Mouse (Mus musculus) kidney, postnatal 14 days (tissue): Measurements from ENCODE around the gene Gnai1.
A peak's percentile ranks its signal among the peaks of the same experiment; 100 is the strongest.
"Not testable (repeated sequence)": the region's sequence is repeated elsewhere in the genome, so short reads cannot be mapped to it uniquely, and the experiment has no call there.

Experiments used
- DNase-seq: peaks from one replicate; pipeline ENCODE4 v3.0.0; 2022; ENCODE audit warnings: mixed read lengths

Gnai1 gene

DNA sequence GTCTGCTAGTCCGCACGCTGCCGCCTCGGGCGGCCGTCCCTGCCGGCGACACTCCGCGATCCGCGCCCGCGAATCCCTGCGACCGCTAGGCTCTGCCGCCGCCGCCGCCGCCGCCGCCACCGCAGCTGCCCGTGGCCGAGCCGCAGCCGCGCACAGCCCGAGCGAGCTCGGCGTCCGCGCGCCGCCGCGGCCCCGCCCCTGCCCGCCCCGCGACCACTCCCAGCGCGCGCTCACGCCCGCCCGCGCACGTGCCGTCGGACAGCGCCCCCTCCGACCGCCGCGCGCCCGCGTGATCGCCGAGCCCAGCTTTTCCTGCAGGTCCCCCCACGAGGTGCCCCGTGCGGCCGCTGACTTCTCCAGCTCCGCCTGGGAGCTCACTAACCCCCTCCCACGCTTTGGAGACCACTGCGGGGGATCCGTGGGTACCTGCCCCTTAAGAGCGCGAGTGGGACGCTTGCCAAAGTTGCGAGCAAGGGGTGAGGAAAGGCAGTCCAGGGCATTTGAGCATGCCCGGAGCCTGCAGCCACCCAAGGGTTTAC, at the start of gene Gnai1:
Gnai1 (minus strand) TSS at position 75 of the 539 bp plus-strand sequence.
- DNase-seq = peak; percentile 88

DNA sequence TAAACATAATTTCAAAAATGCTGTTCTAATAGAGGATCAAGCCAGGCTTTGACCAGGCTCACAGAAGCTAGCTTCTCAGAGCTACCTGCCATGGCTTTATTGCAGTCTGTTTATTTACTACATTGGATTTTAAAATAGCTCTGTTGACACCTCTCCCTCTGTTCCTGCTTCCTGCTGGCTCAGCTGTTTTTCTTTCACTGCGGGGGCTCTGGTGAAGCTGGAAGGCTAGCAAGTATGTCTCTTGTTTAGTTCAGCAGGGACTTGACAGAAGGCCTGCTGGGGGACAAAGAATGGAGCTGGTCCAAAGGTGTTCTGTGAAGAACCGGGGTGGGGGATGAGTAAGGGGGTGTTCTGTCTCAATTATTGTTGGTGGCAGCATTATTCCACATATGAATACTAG, 7.7 kb upstream of the Gnai1 start:
- no peak for DNase-seq

- no peak for DNase-seq
These were observed 5.3 kb upstream of the Gnai1 start for GRCm38 (mm10) chr5:18365460-18365859.

GRCm38 (mm10) chr5:18360956-18361355, 801 bp upstream of the Gnai1 start:
- DNase-seq = no peak

DNA sequence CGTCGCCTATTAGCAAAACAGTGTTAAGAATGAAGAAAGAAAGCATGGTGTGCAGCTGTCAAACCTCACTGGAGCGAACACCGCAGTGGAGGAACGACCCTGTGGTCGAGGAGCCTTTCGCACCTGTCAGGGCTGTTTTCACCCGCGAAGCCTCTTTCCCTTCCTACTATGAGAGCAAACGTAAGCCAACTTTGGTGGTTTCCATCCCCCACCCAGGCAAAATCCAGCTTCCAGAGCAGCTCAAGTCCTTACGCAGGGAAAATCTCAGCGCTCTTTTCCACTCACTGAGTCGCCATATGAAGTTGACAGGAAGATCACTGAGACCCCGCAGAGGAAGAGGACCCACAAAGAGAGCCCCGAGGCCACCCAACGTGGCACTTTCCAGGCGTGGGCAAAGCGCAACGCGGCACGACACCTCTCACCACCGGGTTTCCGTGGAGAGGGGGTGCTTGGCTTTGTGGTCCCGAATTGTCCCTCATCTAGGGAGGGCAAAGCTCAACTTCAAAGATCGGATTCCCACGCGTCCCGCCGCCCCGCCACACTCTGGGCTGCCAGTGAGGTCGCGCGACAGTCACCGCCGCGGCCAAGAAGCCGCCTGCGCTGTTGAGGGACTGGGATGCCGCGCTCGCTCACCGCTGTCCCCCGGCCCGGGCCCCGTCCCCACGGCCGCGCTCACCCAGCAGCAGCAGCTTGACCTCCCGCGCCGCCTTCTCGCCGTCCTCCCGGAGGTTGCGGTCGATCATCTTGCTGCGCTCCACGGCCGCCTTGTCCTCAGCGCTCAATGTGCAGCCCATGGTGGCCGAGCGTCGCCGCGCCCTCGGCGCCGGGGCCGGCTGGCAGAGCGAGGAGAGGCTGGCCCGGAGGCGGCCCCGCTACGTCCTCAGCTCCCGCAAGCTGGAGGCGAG, 527 bp downstream of the Gnai1 start:
- peak; percentile 56 for DNase-seq

DNA sequence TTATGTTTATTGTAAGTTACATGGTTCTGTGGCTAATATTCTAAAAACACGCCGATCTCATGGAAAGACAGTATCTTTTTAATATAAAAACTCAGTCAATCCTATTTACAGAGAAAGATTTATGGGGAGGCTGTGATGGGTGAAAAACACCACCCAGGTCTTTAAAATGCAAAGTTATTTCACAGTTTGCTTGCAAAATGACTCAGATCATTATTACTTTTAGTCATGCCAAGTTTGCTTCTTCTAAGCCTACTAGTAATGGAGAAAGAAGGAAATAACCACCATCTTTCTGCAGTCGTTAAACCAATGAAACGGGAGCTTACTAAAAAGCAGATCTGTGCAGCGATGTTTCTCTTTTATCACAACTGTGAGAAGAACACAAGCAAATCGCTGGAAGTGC, 1.4 kb downstream of the Gnai1 start:
- no peak for DNase-seq

GRCm38 (mm10) chr5:18358191-18358590, 2.0 kb downstream of the Gnai1 start:
- peak; percentile 83 for DNase-seq

- DNase-seq = no peak
These were observed 12.9 kb downstream of the Gnai1 start for GRCm38 (mm10) chr5:18347297-18347696.

GRCm38 (mm10) chr5:18343455-18344142, 16.6 kb downstream of the Gnai1 start:
- no peak for DNase-seq

DNA sequence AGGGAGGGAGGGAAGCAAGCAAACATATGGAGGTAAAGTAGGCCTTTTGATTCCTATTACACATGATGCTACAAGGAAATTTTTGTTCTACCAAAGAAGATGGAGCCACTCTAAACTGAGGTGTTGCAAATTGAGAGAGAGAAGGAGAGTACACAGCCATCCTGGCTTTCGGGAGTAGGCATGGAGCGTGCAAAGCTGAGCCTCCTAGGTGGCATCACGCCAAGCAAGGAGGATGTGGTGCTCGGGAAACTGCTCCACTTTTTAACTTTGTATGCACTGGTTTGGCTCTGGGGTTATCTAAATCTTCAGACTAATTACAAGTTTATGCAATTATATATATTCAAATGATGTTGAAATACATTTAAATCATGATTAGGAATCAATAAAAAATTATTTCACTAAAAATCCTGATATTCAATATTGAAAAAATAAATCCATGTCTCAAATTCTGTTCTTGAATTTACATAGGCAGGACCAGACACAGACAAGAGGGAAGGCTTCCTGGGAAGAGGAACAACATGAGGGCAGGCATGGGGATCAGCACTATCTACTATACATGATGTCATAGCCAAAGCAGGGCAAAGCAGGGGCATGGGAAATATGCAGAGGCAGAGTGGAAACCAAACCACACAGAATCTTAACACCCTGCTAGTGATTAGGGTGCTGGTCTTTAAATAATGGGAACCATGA, 17.2 kb downstream of the Gnai1 start:
- DNase-seq = no peak

- not testable (repeated sequence) for DNase-seq
These were observed 18.3 kb downstream of the Gnai1 start for GRCm38 (mm10) chr5:18341876-18342275.

- DNase-seq = no peak
These were observed 27.9 kb downstream of the Gnai1 start for GRCm38 (mm10) chr5:18332256-18332655.

GRCm38 (mm10) chr5:18330726-18331125, 29.4 kb downstream of the Gnai1 start:
- DNase-seq = peak; percentile 15

DNA sequence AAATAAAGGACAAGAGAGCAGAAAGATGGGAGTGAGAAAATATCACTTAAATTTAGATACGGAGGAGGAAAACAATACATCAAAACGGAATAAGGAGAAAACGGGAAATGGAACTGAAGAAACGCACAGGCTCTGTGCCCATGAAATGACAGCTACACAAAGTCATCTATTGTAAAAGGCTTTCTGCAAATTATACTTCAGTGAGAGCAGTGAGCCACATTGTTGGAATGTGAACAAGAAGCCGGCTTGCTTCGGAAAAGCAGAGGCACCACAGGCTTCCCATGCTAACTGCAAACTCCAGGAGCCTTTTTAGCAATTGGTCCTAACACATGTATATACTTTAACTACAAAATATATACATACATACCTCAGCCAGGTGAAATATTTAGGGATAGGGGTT, 34.0 kb downstream of the Gnai1 start:
- DNase-seq = no peak

DNA sequence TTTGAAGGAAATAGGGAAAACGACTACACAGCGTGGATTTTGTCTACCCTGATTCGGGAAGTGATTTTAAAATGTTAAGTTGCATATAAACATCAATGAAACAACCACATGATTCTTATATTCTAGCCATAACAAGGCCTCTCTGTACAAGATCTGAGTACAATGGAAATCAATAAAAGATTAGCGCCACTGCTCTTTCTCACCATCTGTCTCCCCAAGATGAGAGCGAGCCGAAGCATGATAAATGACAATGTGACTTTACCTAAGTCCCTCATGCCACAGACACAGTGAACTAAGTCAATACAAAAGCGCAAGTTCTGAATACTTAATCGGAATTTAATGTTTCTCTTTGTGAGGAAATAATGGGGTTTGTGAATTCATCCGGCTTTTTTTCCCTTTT, 36.6 kb downstream of the Gnai1 start:
- no peak for DNase-seq

DNA sequence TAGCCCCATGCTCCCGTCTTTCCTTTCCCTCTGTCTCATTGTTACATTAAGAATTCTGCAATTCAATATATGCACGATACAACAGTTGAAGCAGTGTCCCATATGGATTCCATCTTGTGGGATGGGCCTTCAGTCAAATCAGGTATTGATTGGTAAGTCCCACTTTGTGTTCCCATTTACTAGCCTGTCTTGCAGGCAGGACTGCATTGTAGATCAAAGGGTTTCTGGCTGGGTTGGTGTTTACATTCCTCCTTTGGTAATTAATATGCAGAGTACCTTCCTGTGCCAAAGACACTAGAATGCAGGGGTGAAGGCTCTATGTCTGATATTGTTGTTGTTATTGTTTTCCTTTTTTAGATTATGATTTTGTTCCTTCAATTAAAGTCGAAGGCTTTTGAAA, 38.5 kb downstream of the Gnai1 start:
- no peak for DNase-seq

GRCm38 (mm10) chr5:18318846-18319245, 41.3 kb downstream of the Gnai1 start:
- DNase-seq = no peak

- no peak for DNase-seq
These were observed 52.8 kb downstream of the Gnai1 start for GRCm38 (mm10) chr5:18307229-18307804.

DNA sequence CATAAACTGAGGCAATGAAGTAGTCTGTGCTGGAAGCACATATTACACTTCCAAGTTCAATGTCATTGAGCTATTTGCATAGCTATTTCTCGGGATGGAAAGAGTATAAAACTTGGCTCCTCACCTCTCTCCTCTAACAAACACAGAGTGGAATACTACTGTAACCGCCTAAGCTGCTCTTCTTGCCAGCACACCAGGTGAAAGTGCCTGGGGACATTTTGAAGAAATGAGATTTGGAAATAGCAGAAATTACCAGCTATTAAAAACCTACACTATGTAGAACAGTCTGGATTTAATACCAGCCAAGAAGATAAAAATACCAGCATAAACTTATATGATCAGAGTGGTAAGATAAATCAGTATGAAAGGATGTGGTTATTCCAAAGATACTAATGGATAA, 63.6 kb downstream of the Gnai1 start:
- no peak for DNase-seq

DNA sequence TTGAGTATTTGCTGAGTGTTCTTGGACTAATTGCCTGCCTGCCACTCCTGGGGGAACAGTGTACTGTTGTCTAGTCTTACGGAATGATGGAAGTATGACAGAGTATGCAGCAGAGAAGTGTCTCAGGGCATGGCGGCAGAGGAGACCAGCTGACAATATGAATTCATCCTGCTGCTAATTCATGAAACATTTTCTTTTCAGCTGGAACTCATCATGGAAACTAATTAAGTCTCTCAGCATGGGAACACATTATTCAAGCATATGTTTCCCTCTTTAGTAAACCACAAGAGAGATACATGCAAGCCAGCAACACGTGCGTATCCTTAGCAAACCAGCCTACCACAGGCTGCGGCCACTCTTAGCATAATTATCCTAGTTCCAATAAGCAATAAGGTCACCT, 67.4 kb downstream of the Gnai1 start:
- DNase-seq = no peak

GRCm38 (mm10) chr5:18289530-18289929, 70.6 kb downstream of the Gnai1 start:
- no peak for DNase-seq

- DNase-seq = no peak
These were observed 71.5 kb downstream of the Gnai1 start for GRCm38 (mm10) chr5:18288694-18289093.

GRCm38 (mm10) chr5:18288079-18288478, 72.1 kb downstream of the Gnai1 start:
- no peak for DNase-seq
